In genomic region chr1:45276006-45276539, GRCm38 (mm10) we compare ENCODE assay signal across 13 mouse cellular contexts. TPM values are rescaled to one million over a fixed set of nuclear protein-coding genes. Genes with fewer than 3 reads are reported as not detected.
DNase-seq lines count a peak whose midpoint lies in the region; ATAC-seq and TF ChIP-seq lines count a peak whose summit lies in the region.
"Had no signal": no experiment of that assay in that cellular context is flagged by ENCODE, and none has a peak within 500 bp of the region (broad histone marks: within the 10 kb centered on the region; RNA-seq: fewer than 3 reads in every experiment).

No protein-coding gene starts in this region.

- H3K36me3 ChIP-seq in kidney, postnatal 0 days (ENCODE audit: insufficient read depth, low read length), result no peaks in the 10 kb centered on the region
- no peaks in the 10 kb centered on the region for H3K36me3 ChIP-seq in intestine, postnatal 0 days (ENCODE audit: control insufficient read depth, insufficient read depth)
- H3K36me3 ChIP-seq: neural tube, embryonic 13.5 days; stomach, embryonic 15.5 days had no signal

- ATAC-seq in kidney, postnatal 0 days (replicated peaks; ENCODE audit: low FRiP score, low read depth), result no peak
- ATAC-seq in intestine, postnatal 0 days, result no peak
- ATAC-seq: inflammation-experienced regulatory T-cells, adult 6 months had no signal

- no peak overlapping the region for H3K4me3 ChIP-seq in kidney, postnatal 0 days (replicated peaks; ENCODE audit: low read depth, low read length)
- no peak overlapping the region for H3K4me3 ChIP-seq in intestine, postnatal 0 days (ENCODE audit: low read depth, low read length)
- H3K4me3 ChIP-seq: neural tube, embryonic 13.5 days; stomach, embryonic 15.5 days had no signal

- H3K27ac ChIP-seq in kidney, postnatal 0 days, result no peak overlapping the region
- H3K27ac ChIP-seq in intestine, postnatal 0 days (ENCODE audit: low read depth, low read length), result no peak overlapping the region
- H3K27ac ChIP-seq: macrophage; neural tube, embryonic 13.5 days; stomach, embryonic 15.5 days had no signal

- no peak for TF ChIP-seq CTCF in kidney, postnatal 0 days (IDR thresholded peaks at IDR 0.05; ENCODE audit: low read depth)
- TF ChIP-seq CTCF in intestine, postnatal 0 days (IDR thresholded peaks at IDR 0.05; ENCODE audit: low read depth), result no peak

- WGBS in kidney, postnatal 0 days, result 41% methylated on average over 2 of the region's 2 CpGs
- WGBS in intestine, postnatal 0 days, result 64% methylated on average over 2 of the region's 2 CpGs

- no peaks in the 10 kb centered on the region for H3K4me1 ChIP-seq in kidney, postnatal 0 days (replicated peaks; ENCODE audit: insufficient read depth, low read length)
- H3K4me1 ChIP-seq in intestine, postnatal 0 days (replicated peaks; ENCODE audit: control insufficient read depth, insufficient read depth, low read length), result no peaks in the 10 kb centered on the region
- H3K4me1 ChIP-seq: neural tube, embryonic 13.5 days; stomach, embryonic 15.5 days had no signal

- H3K9me3 ChIP-seq in kidney, postnatal 0 days (replicated peaks; ENCODE audit: low read length), result no peaks in the 10 kb centered on the region
- no peaks in the 10 kb centered on the region for H3K9me3 ChIP-seq in intestine, postnatal 0 days (ENCODE audit: control insufficient read depth)
- H3K9me3 ChIP-seq: neural tube, embryonic 13.5 days; stomach, embryonic 15.5 days had no signal

- H3K4me2 ChIP-seq in kidney, postnatal 0 days (ENCODE audit: low read length), result no peak overlapping the region
- H3K4me2 ChIP-seq in intestine, postnatal 0 days (replicated peaks; ENCODE audit: low read depth), result no peak overlapping the region
- H3K4me2 ChIP-seq: neural tube, embryonic 13.5 days; stomach, embryonic 15.5 days had no signal

- no peak overlapping the region for H3K9ac ChIP-seq in kidney, postnatal 0 days (ENCODE audit: low read depth, low read length)
- no peak overlapping the region for H3K9ac ChIP-seq in intestine, postnatal 0 days (ENCODE audit: low read depth, low read length)
- H3K9ac ChIP-seq: neural tube, embryonic 13.5 days; stomach, embryonic 15.5 days had no signal

- H3K27me3 ChIP-seq in kidney, postnatal 0 days (ENCODE audit: insufficient read depth, low read length), result no peaks in the 10 kb centered on the region
- no peaks in the 10 kb centered on the region for H3K27me3 ChIP-seq in intestine, postnatal 0 days (replicated peaks; ENCODE audit: control insufficient read depth, insufficient read depth, low read length)
- H3K27me3 ChIP-seq: neural tube, embryonic 13.5 days; stomach, embryonic 15.5 days had no signal

- peak; percentile 7 for DNase-seq in adrenal gland, postnatal 14 days
- no peak for DNase-seq in adrenal gland, postnatal 4 days (ENCODE audit: low spot score in 2 of 2)
- peak; percentile 6 for DNase-seq in kidney, postnatal 0 days (ENCODE audit: low spot score)
- DNase-seq in kidney, postnatal 25 days, result no peak
- DNase-seq in heart, adult 9 months (ENCODE audit: low spot score in 2 of 2), result peak; percentile 66 to 71
- peak; percentile 61 for DNase-seq in lung, postnatal 25 days (ENCODE audit: low spot score)
- no peak for DNase-seq in adipocyte (ENCODE audit: low spot score)
- DNase-seq: left cerebral cortex, postnatal 4 days had no signal

RNA-seq across cellular contexts. Expression of gene Col3a1, which starts 35.3 kb away (rescaled TPM):
- 603 and 739 TPM in 2 replicates for total RNA-seq in adrenal gland, postnatal 14 days (2021)
- total RNA-seq in adrenal gland, postnatal 4 days (2021), result 1,000 to 10,000 TPM; 1,017 to 1,108 TPM
- polyA plus RNA-seq in kidney, postnatal 0 days (2015; fragmentation: Nextera tagmentation; extraction: Ambion mirVana), result 615 and 661 TPM in 2 replicates
- polyA plus RNA-seq in intestine, postnatal 0 days (2015; fragmentation: Nextera tagmentation; extraction: Ambion mirVana), result 562 and 577 TPM in 2 replicates
- polyA plus RNA-seq: inflammation-experienced regulatory T-cells, adult 6 months had no signal

Comparison
In these comparisons a context has a peak if more than half of its experiments do, and no peak if none do; other contexts are left out.
1. DNase-seq: peak in adrenal gland, postnatal 14 days (single experiment), kidney, postnatal 0 days (single experiment), heart, adult 9 months (2 of 2) and lung, postnatal 25 days (single experiment); none in adrenal gland, postnatal 4 days (0 of 2), kidney, postnatal 25 days (0 of 2) and adipocyte (single experiment).